In the genomic region with DNA sequence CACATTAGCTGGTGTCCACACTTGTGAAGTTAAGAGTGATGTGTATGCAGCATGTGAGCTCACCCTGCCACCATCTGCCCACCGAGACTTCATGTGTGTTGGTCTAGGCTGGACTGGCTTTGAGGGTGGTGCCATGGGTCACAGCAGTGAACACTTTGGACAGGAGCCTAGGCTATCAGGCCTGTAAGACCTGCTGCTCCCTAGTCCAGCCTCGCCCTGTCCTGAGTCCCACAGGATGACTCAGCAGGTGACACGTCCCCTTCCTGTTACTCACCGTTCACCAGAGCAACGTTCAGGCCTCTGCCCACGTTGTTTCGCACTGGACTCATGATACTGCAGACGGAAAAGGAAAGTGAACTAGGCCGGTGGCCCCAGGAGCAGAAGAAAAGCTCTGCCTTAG, we compare ENCODE assay signal across 10 mouse cellular contexts. TPM values are rescaled to one million over a fixed set of nuclear protein-coding genes. Genes with fewer than 3 reads are reported as not detected.
A peak's percentile ranks its signal among the peaks of the same experiment; 100 is the strongest.
DNase-seq lines count a peak whose midpoint lies in the region; ATAC-seq and TF ChIP-seq lines count a peak whose summit lies in the region.
"Had no signal": no experiment of that assay in that cellular context is flagged by ENCODE, and none has a peak within 500 bp of the region (broad histone marks: within the 10 kb centered on the region; RNA-seq: fewer than 3 reads in every experiment).

No protein-coding gene starts in this region.

- 73% methylated on average over 9 of the region's 9 CpGs for WGBS in heart, embryonic 10.5 days
- WGBS in midbrain, embryonic 16.5 days: 82% methylated on average over 9 of the region's 9 CpGs
- 89% methylated on average over 9 of the region's 9 CpGs for WGBS in midbrain, embryonic 11.5 days
- WGBS in stomach, postnatal 0 days: 45% methylated on average over 9 of the region's 9 CpGs

- peak overlapping the region; percentile 29; the same call in 1 of the 2 replicates for H3K27ac ChIP-seq in heart, embryonic 10.5 days
- no peak overlapping the region for H3K27ac ChIP-seq in midbrain, embryonic 16.5 days (ENCODE audit: low read length)
- no peak overlapping the region for H3K27ac ChIP-seq in midbrain, embryonic 11.5 days (ENCODE audit: low read depth, low read length)
- peak overlapping the region; percentile 84 for H3K27ac ChIP-seq in stomach, postnatal 0 days (replicated peaks)
- H3K27ac ChIP-seq: midbrain, embryonic 10.5 days had no signal

- no peak overlapping the region for H3K9ac ChIP-seq in midbrain, embryonic 16.5 days (ENCODE audit: low read depth, low read length)
- no peak overlapping the region for H3K9ac ChIP-seq in midbrain, embryonic 11.5 days (ENCODE audit: low read length)
- no peak overlapping the region for H3K9ac ChIP-seq in stomach, postnatal 0 days (ENCODE audit: low read length)

- no peak overlapping the region for H3K4me3 ChIP-seq in heart, embryonic 10.5 days
- H3K4me3 ChIP-seq in midbrain, embryonic 16.5 days (ENCODE audit: low read depth, low read length): no peak overlapping the region
- no peak overlapping the region for H3K4me3 ChIP-seq in midbrain, embryonic 11.5 days (ENCODE audit: low read depth, low read length)
- no peak overlapping the region for H3K4me3 ChIP-seq in stomach, postnatal 0 days (ENCODE audit: low read depth, low read length)
- H3K4me3 ChIP-seq: midbrain, embryonic 10.5 days had no signal

- TF ChIP-seq CTCF in stomach, postnatal 0 days (IDR thresholded peaks at IDR 0.05; ENCODE audit: low read depth): no peak

- ATAC-seq in midbrain, embryonic 16.5 days: peak; percentile 40; the same call in 1 of the 2 replicates
- ATAC-seq in midbrain, embryonic 11.5 days (ENCODE audit: low FRiP score): no peak
- ATAC-seq in granulocyte monocyte progenitor cell, adult 5-6 weeks (replicated peaks; ENCODE audit: poor library complexity, severe bottlenecking): peak; percentile 26; the same call in 1 of the 2 replicates
- peak; percentile 95 for ATAC-seq in stomach, postnatal 0 days (ENCODE audit: low FRiP score, low TSS enrichment)

- H3K9me3 ChIP-seq in heart, embryonic 10.5 days: no peaks in the 10 kb centered on the region
- no peaks in the 10 kb centered on the region for H3K9me3 ChIP-seq in midbrain, embryonic 16.5 days (replicated peaks; ENCODE audit: control insufficient read depth, low read length, poor library complexity, severe bottlenecking)
- H3K9me3 ChIP-seq in midbrain, embryonic 11.5 days (ENCODE audit: control insufficient read depth, low read length): no peaks in the 10 kb centered on the region
- no peaks in the 10 kb centered on the region for H3K9me3 ChIP-seq in stomach, postnatal 0 days (ENCODE audit: control insufficient read depth, low read length)
- H3K9me3 ChIP-seq: midbrain, embryonic 10.5 days had no signal

- no peak overlapping the region for H3K4me2 ChIP-seq in midbrain, embryonic 16.5 days (ENCODE audit: low read length)
- no peak overlapping the region for H3K4me2 ChIP-seq in midbrain, embryonic 11.5 days
- H3K4me2 ChIP-seq in stomach, postnatal 0 days (replicated peaks; ENCODE audit: low read depth): no peak overlapping the region

- TF ChIP-seq EP300 in stomach, postnatal 0 days (optimal IDR thresholded peaks at IDR 0.05): no peak

- no peak for DNase-seq in heart, embryonic 10.5 days (ENCODE audit: low spot score)
- DNase-seq in heart, adult 8-10 months (ENCODE audit: low spot score): no peak
- DNase-seq in midbrain, embryonic 11.5 days (ENCODE audit: low spot score, missing footprints): no peak
- peak; percentile 82 for DNase-seq in stomach, postnatal 0 days (ENCODE audit: low spot score)
- DNase-seq in thymus, postnatal 25 days: no peak
- no peak for DNase-seq in cerebellum, adult 9-10 months
- DNase-seq: left cerebral cortex, postnatal 4 days had no signal

- no peaks in the 10 kb centered on the region for H3K36me3 ChIP-seq in heart, embryonic 10.5 days
- no peaks in the 10 kb centered on the region for H3K36me3 ChIP-seq in midbrain, embryonic 16.5 days (ENCODE audit: control insufficient read depth, insufficient read depth, low read length)
- no peaks in the 10 kb centered on the region for H3K36me3 ChIP-seq in midbrain, embryonic 11.5 days (ENCODE audit: control insufficient read depth, insufficient read depth, low read length)
- no peaks in the 10 kb centered on the region; the same call in 1 of the 2 replicates for H3K36me3 ChIP-seq in stomach, postnatal 0 days (ENCODE audit: control insufficient read depth, insufficient read depth, low read length)
- H3K36me3 ChIP-seq: midbrain, embryonic 10.5 days had no signal

- no peaks in the 10 kb centered on the region for H3K4me1 ChIP-seq in heart, embryonic 10.5 days
- no peaks in the 10 kb centered on the region for H3K4me1 ChIP-seq in midbrain, embryonic 16.5 days (ENCODE audit: control insufficient read depth, insufficient read depth, low read length)
- H3K4me1 ChIP-seq in midbrain, embryonic 11.5 days (ENCODE audit: control insufficient read depth, insufficient read depth, low read length): no peaks in the 10 kb centered on the region
- no peaks in the 10 kb centered on the region for H3K4me1 ChIP-seq in stomach, postnatal 0 days (replicated peaks; ENCODE audit: control insufficient read depth, insufficient read depth)

- no peaks in the 10 kb centered on the region for H3K27me3 ChIP-seq in heart, embryonic 10.5 days (ENCODE audit: insufficient read depth, poor library complexity, severe bottlenecking)
- H3K27me3 ChIP-seq in midbrain, embryonic 16.5 days (ENCODE audit: control insufficient read depth, insufficient read depth, low read depth, low read length): no peaks in the 10 kb centered on the region
- no peaks in the 10 kb centered on the region for H3K27me3 ChIP-seq in midbrain, embryonic 11.5 days (ENCODE audit: control insufficient read depth, insufficient read depth, low read length)
- H3K27me3 ChIP-seq in stomach, postnatal 0 days (ENCODE audit: control insufficient read depth, insufficient read depth, low read length): no peaks in the 10 kb centered on the region

RNA-seq across cellular contexts. Expression of a gene that starts 21.7 kb away (rescaled TPM):
- not detected in 2 replicates for polyA plus RNA-seq in heart, embryonic 10.5 days (2016; fragmentation: Nextera tagmentation; extraction: Ambion mirVana)
- total RNA-seq in heart, adult 8-10 months (2022): under 1 TPM in 1 of 4 experiments, not detected in 3; 0.20 TPM
- 0.22 TPM in 1 of 2 replicates, not detected in the other for polyA plus RNA-seq in midbrain, embryonic 16.5 days (2015; fragmentation: Nextera tagmentation; extraction: Ambion mirVana)
- polyA plus RNA-seq in midbrain, embryonic 11.5 days (2014; fragmentation: Nextera tagmentation; extraction: Ambion mirVana): not detected in 2 replicates
- not detected in 2 replicates for total RNA-seq in granulocyte monocyte progenitor cell, adult 5-6 weeks (2014; fragmentation: Nextera tagmentation)
- total RNA-seq in granulocyte monocyte progenitor cell, adult 5-6 weeks (2017): not detected in 2 replicates
- 57.9 and 66.2 TPM in 2 replicates for polyA plus RNA-seq in stomach, postnatal 0 days (2015; fragmentation: Nextera tagmentation; extraction: Ambion mirVana)
- total RNA-seq: left cerebral cortex, postnatal 4 days had no signal

RNA-seq across cellular contexts. Expression of a gene that starts 39.0 kb away (rescaled TPM):
- polyA plus RNA-seq in heart, embryonic 10.5 days (2016; fragmentation: Nextera tagmentation; extraction: Ambion mirVana): 0.18 and 0.35 TPM in 2 replicates
- total RNA-seq in heart, adult 8-10 months (2022): 1 to 10 TPM; 7.5 to 8.8 (median 8.2) TPM
- 0.92 and 1.4 TPM in 2 replicates for polyA plus RNA-seq in midbrain, embryonic 16.5 days (2015; fragmentation: Nextera tagmentation; extraction: Ambion mirVana)
- 0.20 and 0.33 TPM in 2 replicates for polyA plus RNA-seq in midbrain, embryonic 11.5 days (2014; fragmentation: Nextera tagmentation; extraction: Ambion mirVana)
- not detected in 2 replicates for total RNA-seq in granulocyte monocyte progenitor cell, adult 5-6 weeks (2014; fragmentation: Nextera tagmentation)
- not detected in 2 replicates for total RNA-seq in granulocyte monocyte progenitor cell, adult 5-6 weeks (2017)
- polyA plus RNA-seq in stomach, postnatal 0 days (2015; fragmentation: Nextera tagmentation; extraction: Ambion mirVana): 0.31 and 0.36 TPM in 2 replicates

Comparison
In these comparisons a context has a peak if more than half of its experiments do, and no peak if none do; other contexts are left out.
1. H3K27ac ChIP-seq: peak in heart, embryonic 10.5 days (single experiment) and stomach, postnatal 0 days (single experiment); none in midbrain, embryonic 16.5 days (single experiment) and midbrain, embryonic 11.5 days (single experiment).
2. RNA of a gene that starts 21.7 kb away (polyA plus RNA-seq): 57.9 to 66.2 TPM in stomach, postnatal 0 days; 0.22 TPM in midbrain, embryonic 16.5 days, not detected in heart, embryonic 10.5 days and not detected in midbrain, embryonic 11.5 days; every median in the first group is over 10 times any median in the second.